Mouse (Mus musculus) heart, embryonic 10.5 days (tissue): ENCODE results near the gene Arf3. TPM values are rescaled to one million over a fixed set of nuclear protein-coding genes. Genes with fewer than 3 reads are reported as not detected.
A peak's percentile ranks its signal among the peaks of the same experiment; 100 is the strongest.

Experiments used
- DNase-seq: peaks from one replicate; pipeline ENCODE4 v3.0.0-alpha.2; 2017; ENCODE audit warnings: low spot score
- H3K27ac ChIP-seq: fragments of 300-500 bp; sonication (generic); 2 replicates; pipeline ENCODE4 v1.5.1; 2016; ENCODE audit warnings: mild to moderate bottlenecking
- H3K27me3 ChIP-seq: fragments of 300-500 bp; sonication (generic); 2 replicates; pipeline ENCODE4 v1.6.1; 2016; ENCODE audit warnings: mild to moderate bottlenecking; ENCODE audit not compliant: poor library complexity, insufficient read depth, severe bottlenecking
- H3K36me3 ChIP-seq: fragments of 300-500 bp; sonication (generic); 2 replicates; pipeline ENCODE4 v1.6.1; 2016; ENCODE audit warnings: mild to moderate bottlenecking, moderate library complexity
- H3K4me1 ChIP-seq: fragments of 300-500 bp; sonication (generic); 2 replicates; pipeline ENCODE4 v1.6.1; 2016; ENCODE audit warnings: mild to moderate bottlenecking
- H3K4me3 ChIP-seq: fragments of 300-500 bp; sonication (generic); 2 replicates; pipeline ENCODE4 v1.5.1; 2016; ENCODE audit warnings: mild to moderate bottlenecking, moderate library complexity
- H3K9me3 ChIP-seq: fragments of 300-500 bp; sonication (generic); 2 replicates; pipeline ENCODE4 v1.6.1; 2016; ENCODE audit warnings: mild to moderate bottlenecking, moderate library complexity
- WGBS: fragments of 180-500 bp; shearing (Covaris S2); methylation state at CpG from one replicate; pipeline ENCODE4 v1.1.7; 2016; 5-methylcytosine and 5-hydroxymethylcytosine counted together
- polyA plus RNA-seq: library from polyadenylated mRNA; unstranded; fragments of >200 nt; fragmentation: Nextera tagmentation; extraction: Ambion mirVana; gene quantifications from 2 replicates; pipeline ENCODE4 v1.2.1, GENCODE M21; 2016

Arf3 gene
- polyA plus RNA-seq, 1 experiment from 2014 or later = 42.7 TPM

DNA sequence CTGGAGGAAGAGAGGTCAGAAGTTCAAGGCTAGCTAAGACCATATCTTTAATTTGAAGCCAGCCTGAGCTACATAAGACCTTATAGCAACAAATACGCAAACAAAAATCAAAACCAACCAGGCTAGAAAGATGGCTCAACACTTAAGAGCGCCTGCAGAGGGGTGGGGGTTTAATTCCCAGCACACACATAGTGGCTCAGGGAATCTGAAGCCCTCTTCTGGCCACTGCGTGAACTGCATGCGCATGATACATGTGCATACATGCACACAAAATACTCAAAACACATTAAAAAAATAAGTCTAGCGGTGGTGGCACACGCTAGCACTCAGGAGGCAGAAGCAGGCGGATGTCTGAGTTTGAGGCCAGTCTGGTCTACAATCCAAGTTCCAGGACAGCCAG is 22.7 kb upstream of the Arf3 start:
- no peaks in the 10 kb centered on the region for H3K9me3 ChIP-seq
- H3K4me1 ChIP-seq = peaks cover 13% of the 10 kb centered on the region
- no peaks in the 10 kb centered on the region for H3K36me3 ChIP-seq
- DNase-seq = no peak
- no peak overlapping the region for H3K27ac ChIP-seq
- peaks cover 90% of the 10 kb centered on the region for H3K27me3 ChIP-seq
- H3K4me3 ChIP-seq = no peak overlapping the region
- WGBS = 27% methylated on average over 7 of the region's 7 CpGs

DNA sequence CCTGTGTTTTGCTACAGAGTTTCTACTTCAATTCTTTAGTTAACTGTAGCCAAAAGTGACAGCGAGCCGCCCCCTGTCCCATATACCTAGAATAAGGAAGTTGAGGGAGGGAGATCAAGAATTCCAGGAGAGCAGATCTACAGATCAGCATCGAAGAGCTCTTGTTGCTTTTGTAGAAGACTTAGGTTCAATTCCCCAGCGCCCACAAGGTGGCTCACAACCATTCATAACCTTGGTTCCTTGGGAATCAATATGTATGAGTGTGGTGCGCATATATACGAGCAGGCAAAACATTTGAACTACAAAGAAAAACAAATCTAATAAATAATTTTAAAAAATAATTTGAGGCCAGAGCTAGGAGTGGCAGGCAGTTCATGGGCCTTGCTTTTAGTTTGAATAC is 18.2 kb upstream of the Arf3 start:
- peaks cover 41% of the 10 kb centered on the region for H3K4me1 ChIP-seq
- H3K27ac ChIP-seq = no peak overlapping the region
- 26% methylated on average over 6 of the region's 6 CpGs for WGBS
- H3K4me3 ChIP-seq = no peak overlapping the region
- H3K36me3 ChIP-seq = no peaks in the 10 kb centered on the region
- no peak for DNase-seq
- H3K27me3 ChIP-seq = peaks cover 90% of the 10 kb centered on the region
- no peaks in the 10 kb centered on the region for H3K9me3 ChIP-seq

DNA sequence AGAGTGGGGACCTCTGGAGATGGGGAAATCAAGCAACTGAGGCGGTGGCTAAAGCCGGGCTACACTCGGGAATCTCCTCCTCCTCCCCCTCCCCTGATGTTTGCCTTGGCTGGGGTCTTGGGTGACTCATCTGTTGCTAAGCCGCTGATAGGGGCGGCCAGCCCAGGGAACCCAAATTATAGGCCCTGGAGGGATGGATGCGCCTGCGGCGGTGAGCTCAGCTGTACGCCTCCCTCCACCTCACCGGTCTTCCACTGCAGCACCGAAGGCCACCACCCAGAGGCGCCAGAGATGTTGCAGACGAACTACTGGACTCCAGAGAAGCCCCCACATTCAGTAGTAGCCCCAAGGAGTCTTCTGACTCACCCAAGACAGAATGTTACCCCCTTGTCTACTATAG is 17.6 kb upstream of the Arf3 start:
- Histone ChIP-seq H3K27ac (no peak overlapping the region), H3K4me3 (peak overlapping the region; percentile 16; the same call in 1 of the 2 replicates), H3K36me3 (no peaks in the 10 kb centered on the region), H3K4me1 (peaks cover 45% of the 10 kb centered on the region), H3K9me3 (no peaks in the 10 kb centered on the region), H3K27me3 (peaks cover 90% of the 10 kb centered on the region)
- no peak for DNase-seq
- 2% methylated on average over 13 of the region's 13 CpGs for WGBS

DNA sequence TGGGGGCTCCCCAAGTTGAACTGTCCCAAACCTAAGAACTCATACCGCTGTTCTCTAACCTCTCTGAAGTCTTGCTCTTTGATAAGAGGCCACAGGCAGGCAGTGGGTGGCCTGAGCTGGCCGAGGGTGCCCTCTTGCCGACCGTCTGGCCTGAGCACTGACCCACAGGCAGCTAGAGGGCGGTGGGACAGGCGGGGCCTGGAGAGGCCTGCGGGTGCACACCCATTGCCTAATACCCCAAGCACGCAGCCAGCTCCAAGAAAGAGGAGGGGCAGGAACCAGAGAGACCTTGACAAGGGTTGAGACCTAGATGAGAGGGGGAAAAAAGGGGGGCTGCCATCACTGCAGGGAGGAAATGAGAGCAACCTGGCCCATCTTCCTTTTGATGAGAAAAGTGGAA is 17.1 kb upstream of the Arf3 start:
- H3K4me1 ChIP-seq = peaks cover 45% of the 10 kb centered on the region
- 4% methylated on average over 8 of the region's 8 CpGs for WGBS
- no peak overlapping the region for H3K27ac ChIP-seq
- H3K36me3 ChIP-seq = no peaks in the 10 kb centered on the region
- H3K9me3 ChIP-seq = no peaks in the 10 kb centered on the region
- DNase-seq = no peak
- peaks cover 90% of the 10 kb centered on the region for H3K27me3 ChIP-seq
- H3K4me3 ChIP-seq = peak overlapping the region; percentile 16; the same call in 1 of the 2 replicates

DNA sequence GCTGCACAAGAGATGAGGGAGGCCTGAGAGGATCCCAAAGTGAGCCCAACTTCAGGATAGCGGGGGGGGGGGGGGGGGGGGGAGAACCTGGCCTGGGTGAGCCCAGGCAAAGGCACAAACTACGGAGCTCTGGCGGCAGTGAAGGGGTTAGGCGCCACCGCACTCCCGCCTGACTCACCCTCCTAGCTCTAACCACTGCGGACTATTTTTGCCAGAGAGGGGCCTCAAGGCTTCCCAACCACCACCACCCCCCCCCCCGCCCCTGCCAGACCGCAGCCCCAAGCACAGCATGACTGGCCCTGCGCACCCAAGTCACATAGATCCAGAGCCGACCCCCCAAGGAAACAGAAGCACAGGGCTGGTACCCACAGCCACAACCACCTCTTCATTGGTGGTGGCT is 15.8 kb upstream of the Arf3 start:
- Histone ChIP-seq H3K36me3 (no peaks in the 10 kb centered on the region), H3K27ac (no peak overlapping the region; the same call in 1 of the 2 replicates), H3K4me1 (peaks cover 48% of the 10 kb centered on the region), H3K4me3 (peak overlapping the region; percentile 50), H3K27me3 (peaks cover 93% of the 10 kb centered on the region), H3K9me3 (no peaks in the 10 kb centered on the region)
- DNase-seq = no peak
- WGBS = 4% methylated on average over 11 of the region's 11 CpGs

DNA sequence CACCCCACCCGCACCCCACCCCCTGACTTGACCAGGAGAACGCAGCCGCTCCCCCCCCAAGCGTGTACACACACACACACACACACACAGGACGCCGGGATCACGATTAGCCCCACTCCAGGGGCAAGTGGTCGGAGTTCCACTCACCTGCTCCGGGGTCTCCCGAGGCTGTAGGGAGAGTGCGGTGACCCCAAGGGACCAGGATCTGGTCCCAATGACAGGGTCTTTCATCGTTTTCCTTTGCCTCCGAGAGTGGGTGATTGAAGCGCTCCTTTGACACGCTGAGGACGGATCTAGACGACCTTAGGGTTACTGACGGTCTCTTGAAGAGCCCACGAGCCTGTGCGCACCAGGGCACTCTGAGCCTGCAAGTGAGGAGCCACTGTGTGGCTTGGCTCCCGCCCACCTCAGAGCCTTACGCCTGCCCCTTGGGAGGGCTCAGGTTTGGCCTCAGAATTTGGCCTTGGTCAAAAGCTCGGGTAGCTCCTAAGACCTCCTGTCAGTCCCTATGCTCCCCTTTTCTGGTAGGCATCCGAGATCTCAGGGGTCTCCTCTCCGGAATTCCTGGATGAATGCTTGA is 15.3 kb upstream of the Arf3 start:
- Histone ChIP-seq H3K4me3 (peak overlapping the region; percentile 50), H3K27ac (no peak overlapping the region), H3K36me3 (no peaks in the 10 kb centered on the region), H3K4me1 (peaks cover 48% of the 10 kb centered on the region), H3K27me3 (peaks cover 98% of the 10 kb centered on the region), H3K9me3 (no peaks in the 10 kb centered on the region)
- 1% methylated on average over 25 of the region's 25 CpGs for WGBS
- no peak for DNase-seq

DNA sequence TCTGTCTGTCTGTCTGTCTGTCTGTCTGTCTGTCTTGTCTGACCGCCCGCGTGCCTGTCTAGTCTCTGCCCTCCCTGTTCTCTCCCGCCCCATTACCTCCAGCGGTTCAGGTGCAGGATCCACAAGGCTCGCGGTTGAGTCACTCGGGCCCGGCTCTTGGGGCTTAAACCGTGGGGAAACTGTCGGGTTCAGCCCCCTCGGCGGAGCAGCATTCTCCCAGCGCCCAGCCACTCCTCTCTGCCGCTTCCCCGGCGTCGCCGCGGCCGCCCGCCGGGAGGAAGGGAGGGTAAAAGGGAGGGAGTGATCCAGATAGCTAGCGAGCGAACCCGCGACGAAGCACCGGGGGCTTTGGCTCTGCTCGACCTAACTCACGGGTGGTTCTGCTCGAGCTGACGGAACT is 14.7 kb upstream of the Arf3 start, which contains the start of gene Wnt10b:
TSS of gene Wnt10b (minus strand) at position 389 of the 400 bp plus-strand sequence.
- Histone ChIP-seq H3K9me3 (no peaks in the 10 kb centered on the region), H3K27me3 (peaks cover 100% of the 10 kb centered on the region), H3K36me3 (no peaks in the 10 kb centered on the region), H3K4me1 (peaks cover 52% of the 10 kb centered on the region), H3K4me3 (peak within 1 kb of the TSS; percentile 50), H3K27ac (no peak within 1 kb of the TSS; the same call in 1 of the 2 replicates)
- no peak for DNase-seq
- WGBS = 2% methylated on average over 33 of the region's 33 CpGs

DNA sequence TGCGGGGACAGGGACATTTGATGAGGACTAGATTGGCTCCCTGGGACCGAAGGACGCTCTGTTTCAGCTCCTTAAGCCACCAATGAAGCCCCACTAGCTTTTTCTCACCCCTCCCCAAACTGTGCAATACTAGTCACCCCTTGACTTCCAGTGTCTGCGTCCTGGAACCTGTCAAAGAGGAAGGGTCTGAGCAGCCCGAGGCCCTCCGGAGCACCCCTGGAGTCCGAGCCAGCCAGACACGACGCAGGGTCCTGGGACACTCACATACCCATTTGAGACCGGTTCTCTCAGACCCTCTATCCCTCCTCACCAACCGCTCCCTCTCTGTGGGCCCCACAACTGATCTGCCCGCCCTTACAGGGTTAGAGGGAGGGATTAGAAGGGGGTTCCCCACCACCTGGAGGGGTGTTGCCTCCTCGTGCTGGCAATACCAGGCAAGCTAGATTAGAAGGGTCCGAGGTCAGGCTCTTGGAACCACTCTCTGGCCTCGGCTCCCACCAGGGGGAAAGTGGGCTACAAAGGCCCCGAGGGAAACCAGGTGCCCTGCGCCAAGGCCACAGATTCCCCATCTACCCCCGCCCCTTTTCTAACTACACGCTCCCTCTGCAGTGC is 14.1 kb upstream of the Arf3 start:
- Histone ChIP-seq H3K27me3 (peaks cover 100% of the 10 kb centered on the region), H3K27ac (no peak overlapping the region), H3K9me3 (no peaks in the 10 kb centered on the region), H3K4me3 (peak overlapping the region; percentile 50), H3K36me3 (no peaks in the 10 kb centered on the region), H3K4me1 (peaks cover 59% of the 10 kb centered on the region)
- WGBS = 1% methylated on average over 19 of the region's 19 CpGs
- no peak for DNase-seq

DNA sequence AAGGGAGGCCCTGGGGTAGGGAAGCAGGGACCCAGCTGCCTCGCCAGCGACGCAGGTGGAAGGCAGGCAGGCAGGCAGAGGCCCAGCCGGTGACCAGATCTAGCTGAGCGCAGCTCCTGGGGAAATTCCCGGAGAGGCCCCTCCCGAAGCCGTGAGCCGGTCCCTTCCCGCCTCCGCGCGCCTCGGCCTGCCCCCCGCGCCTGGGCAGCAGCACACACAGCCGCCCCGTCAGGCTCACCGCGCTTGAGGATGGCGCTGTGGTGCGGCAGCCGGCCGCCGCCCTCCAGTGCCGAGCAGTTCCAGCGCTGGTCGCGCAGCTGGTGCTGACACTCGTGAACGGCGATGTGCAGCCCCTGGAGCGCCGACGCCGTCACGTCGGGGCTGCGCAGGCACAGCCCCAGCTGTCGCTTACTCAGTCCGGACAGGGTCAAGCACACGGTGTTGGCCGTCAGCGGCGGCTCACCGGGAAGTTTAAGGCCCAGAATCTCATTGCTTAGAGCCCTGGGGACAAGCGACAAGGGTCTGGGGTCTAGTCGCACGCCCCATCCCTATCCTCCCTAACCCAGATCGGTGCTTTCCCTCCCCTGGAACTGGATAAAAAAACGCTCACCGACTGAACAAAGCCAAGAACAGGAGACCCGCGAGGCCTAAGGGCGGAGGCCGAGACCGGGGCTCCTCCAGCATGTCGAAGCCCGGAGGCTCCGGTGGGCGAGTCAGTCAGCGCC is 13.4 kb upstream of the Arf3 start:
- H3K4me3 ChIP-seq = peak overlapping the region; percentile 50
- WGBS = under 1% methylated on average over 62 of the region's 62 CpGs
- peaks cover 62% of the 10 kb centered on the region for H3K4me1 ChIP-seq
- no peak overlapping the region for H3K27ac ChIP-seq
- H3K27me3 ChIP-seq = peaks cover 100% of the 10 kb centered on the region
- DNase-seq = no peak
- no peaks in the 10 kb centered on the region for H3K9me3 ChIP-seq
- H3K36me3 ChIP-seq = no peaks in the 10 kb centered on the region

DNA sequence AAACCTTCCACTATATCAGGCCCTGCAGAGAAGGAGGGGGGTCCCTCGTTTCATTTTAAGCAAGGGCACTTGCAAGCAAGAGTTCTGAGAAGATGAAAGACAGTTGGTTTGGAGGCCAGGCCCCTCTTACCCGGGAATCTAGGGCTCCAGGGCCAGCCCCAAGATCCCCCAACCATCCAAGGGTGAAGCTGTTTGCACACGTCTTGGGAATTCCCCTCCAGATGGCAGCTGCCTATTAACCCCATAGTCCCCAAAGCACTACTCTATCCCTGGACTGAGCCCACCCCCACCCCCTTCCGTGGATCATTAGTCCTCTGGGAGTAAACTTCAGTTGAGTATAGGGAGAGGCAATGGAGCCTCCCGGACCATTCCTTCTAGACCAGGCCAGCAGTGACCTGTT is 12.5 kb upstream of the Arf3 start:
- DNase-seq = no peak
- H3K36me3 ChIP-seq = no peaks in the 10 kb centered on the region
- peak overlapping the region; percentile 50; the same call in 1 of the 2 replicates for H3K4me3 ChIP-seq
- H3K27me3 ChIP-seq = peaks cover 99% of the 10 kb centered on the region
- no peak overlapping the region for H3K27ac ChIP-seq
- 3% methylated on average over 5 of the region's 5 CpGs for WGBS
- no peaks in the 10 kb centered on the region for H3K9me3 ChIP-seq
- peaks cover 58% of the 10 kb centered on the region for H3K4me1 ChIP-seq

DNA sequence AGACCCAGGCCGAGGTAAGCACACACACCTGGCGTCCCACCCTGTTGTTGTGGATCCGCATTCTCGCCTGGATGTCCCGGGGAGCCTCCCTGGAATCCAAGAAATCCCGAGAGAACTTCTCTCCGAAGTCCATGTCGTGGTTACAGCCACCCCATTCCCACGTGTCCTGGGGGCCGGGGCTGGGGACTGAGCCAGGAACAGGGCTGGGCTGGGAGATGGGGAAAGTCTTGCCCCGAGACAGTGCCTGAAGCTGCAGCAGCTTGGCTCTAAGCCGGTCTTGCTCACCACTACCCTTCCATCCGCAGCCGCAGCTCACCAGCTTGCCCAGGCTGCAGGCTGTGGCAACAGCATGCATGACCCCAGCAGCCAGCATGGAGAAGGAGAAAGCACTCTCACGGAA is 11.1 kb upstream of the Arf3 start:
- Histone ChIP-seq H3K9me3 (no peaks in the 10 kb centered on the region), H3K4me1 (peaks cover 50% of the 10 kb centered on the region), H3K27ac (no peak overlapping the region), H3K27me3 (peaks cover 99% of the 10 kb centered on the region), H3K36me3 (no peaks in the 10 kb centered on the region), H3K4me3 (no peak overlapping the region)
- no peak for DNase-seq
- 7% methylated on average over 15 of the region's 15 CpGs for WGBS

DNA sequence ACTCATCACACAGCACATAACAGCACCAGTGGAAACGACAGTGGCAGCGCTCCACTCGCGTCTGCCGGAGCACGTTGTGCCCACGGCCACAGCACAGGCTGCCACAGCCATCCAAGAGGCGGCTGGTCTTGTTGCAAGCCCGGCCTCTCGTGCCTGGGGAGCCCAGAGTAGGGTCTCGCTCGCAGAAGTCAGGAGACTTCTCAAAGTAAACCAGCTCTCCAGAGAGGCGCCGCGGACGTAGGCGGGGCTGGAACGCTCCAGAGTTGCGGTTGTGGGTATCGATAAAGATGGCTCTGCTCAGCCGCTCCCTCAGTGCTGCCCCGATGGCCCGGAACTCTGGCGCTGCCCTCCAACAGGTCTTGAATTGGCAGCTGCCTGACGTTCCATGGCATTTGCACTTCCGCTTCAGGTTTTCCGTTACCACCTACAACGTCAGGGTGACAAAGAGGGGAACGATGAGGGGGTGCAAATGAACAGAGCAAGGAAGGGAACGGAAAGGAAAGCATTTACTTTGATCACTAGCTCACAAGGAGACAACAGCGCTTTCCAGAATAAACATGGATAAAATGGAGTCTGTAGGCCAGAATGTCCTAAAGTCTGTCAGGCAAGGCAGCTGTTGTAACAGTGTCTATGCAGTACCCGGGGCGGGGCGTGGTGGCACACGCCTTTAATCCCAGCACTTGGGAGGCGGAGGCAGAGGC is 9.6 kb upstream of the Arf3 start:
- Histone ChIP-seq H3K9me3 (no peaks in the 10 kb centered on the region), H3K27ac (peak overlapping the region; percentile 36), H3K4me1 (peaks cover 36% of the 10 kb centered on the region), H3K36me3 (no peaks in the 10 kb centered on the region), H3K27me3 (peaks cover 98% of the 10 kb centered on the region), H3K4me3 (peak overlapping the region; percentile 62)
- DNase-seq = no peak
- WGBS = 1% methylated on average over 36 of the region's 36 CpGs
